Mouse (Mus musculus): ENCODE results near the gene Ap1m1. TPM values are rescaled to one million over a fixed set of nuclear protein-coding genes. Genes with fewer than 3 reads are reported as not detected.

Ap1m1 gene
- 248 and 252 TPM in 2 replicates for polyA plus RNA-seq (2015; fragmentation: Nextera tagmentation; extraction: Ambion mirVana)

DNA sequence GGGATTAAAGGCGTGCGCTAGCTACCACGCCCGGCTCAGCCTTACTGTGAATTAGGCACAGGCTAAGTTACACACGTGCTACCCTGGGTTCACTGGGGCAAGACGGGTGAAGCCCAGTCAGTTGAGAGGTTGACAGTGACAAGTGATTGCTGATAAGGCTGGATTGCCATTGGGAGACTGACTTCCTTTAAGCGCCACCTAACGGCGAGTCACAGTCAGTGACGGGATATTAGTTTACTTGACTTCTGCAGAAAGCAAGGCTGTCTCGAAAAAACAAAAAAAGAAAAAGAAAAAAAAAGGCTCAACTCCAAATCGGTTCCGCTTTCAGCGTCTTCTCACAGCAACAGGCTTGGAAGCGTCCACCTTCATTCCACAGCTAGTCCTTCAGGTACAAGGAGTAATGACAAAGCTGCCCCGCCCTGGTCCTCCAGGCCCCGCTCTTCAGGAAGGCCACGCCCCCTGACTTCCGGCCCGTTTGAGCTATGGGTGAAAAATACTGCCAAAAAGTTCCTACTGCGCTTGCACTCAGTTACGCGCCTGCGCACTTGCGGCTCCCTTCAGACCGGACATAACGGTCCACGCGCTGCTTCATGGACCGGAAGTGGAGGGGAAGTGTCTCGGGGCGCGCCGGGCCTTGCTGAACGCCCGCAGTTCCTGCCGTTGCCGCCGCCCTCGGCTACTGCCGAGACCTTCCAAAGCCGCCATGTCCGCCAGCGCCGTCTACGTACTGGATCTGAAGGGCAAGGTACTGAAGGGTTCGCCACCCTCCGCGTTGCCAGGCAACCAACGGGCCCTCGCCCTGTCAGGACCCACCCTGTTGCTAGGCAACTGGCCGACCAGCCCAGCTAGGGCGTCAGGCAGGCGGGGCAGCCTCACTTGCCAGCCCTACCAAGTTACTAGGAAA lies at the start of gene Ap1m1:
TSS of gene Ap1m1 (plus strand) at position 520 of the 904 bp plus-strand sequence.
- WGBS = under 1% methylated on average over 54 of the region's 54 CpGs
- ATAC-seq (replicated peaks) = peak; percentile 96
- peak within 1 kb of the TSS; percentile 87 for H3K9ac ChIP-seq (replicated peaks)

DNA sequence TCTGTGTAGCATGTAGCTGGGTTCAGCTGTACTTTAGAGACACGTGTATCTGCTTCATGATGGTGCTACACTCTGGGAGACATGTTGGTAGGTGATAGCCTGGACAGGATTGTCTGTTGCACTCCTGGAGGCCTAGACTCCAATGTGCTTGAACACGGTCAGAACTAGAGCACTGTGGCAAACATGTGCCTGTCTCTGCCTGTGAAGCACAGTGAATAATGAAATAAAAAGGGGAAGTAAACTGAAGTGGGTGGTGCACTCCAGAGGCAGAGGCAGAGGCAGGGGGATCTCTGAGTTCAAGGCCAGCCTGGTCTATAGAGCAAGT lies 49.6 kb upstream of the Ap1m1 start:
- no peak overlapping the region for H3K4me2 ChIP-seq (replicated peaks)

More for the DNA sequence above, at the start of gene Ap1m1:
- H3K4me1 ChIP-seq = peaks cover 24% of the 10 kb centered on the region
- no peaks in the 10 kb centered on the region for H3K27me3 ChIP-seq
- H3K27ac ChIP-seq (replicated peaks) = peak within 1 kb of the TSS; percentile 99
- H3K9me3 ChIP-seq = no peaks in the 10 kb centered on the region
- peak within 1 kb of the TSS; percentile 77 for H3K4me2 ChIP-seq (replicated peaks)
- no peaks in the 10 kb centered on the region for H3K36me3 ChIP-seq
- H3K4me3 ChIP-seq = peak within 1 kb of the TSS; percentile 96

DNA sequence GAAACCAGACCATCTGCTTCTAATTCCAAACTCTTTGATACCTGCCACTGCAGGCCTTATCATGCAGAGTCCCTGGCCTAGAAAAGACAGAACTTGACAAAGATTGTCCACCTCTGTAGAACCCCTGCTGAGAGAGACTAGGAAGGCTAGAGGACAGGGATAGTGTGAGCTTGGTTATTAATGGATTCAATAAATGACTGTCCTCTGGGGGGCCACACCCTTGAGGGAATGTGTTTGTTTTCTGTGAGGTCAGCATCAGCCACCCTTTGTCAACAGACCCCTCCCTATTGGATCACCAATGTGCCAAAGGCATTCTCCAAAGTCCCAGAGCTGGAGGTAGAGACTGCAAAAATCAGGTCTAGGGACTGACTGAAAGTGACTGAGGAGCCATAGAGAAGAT lies 47.8 kb upstream of the Ap1m1 start:
- Histone ChIP-seq H3K27ac (replicated peaks) (no peak overlapping the region), H3K9ac (replicated peaks) (no peak overlapping the region), H3K36me3 (no peaks in the 10 kb centered on the region), H3K4me2 (replicated peaks) (no peak overlapping the region), H3K4me1 (no peaks in the 10 kb centered on the region), H3K9me3 (no peaks in the 10 kb centered on the region), H3K4me3 (no peak overlapping the region), H3K27me3 (no peaks in the 10 kb centered on the region)
- ATAC-seq (replicated peaks) = no peak

More for the DNA sequence above, 49.6 kb upstream of the Ap1m1 start:
- Histone ChIP-seq H3K9me3 (no peaks in the 10 kb centered on the region), H3K36me3 (no peaks in the 10 kb centered on the region), H3K9ac (replicated peaks) (no peak overlapping the region), H3K4me1 (no peaks in the 10 kb centered on the region), H3K4me3 (no peak overlapping the region), H3K27me3 (no peaks in the 10 kb centered on the region), H3K27ac (replicated peaks) (no peak overlapping the region)
- no peak for ATAC-seq (replicated peaks)
- WGBS = 82% methylated on average over 2 of the region's 2 CpGs

DNA sequence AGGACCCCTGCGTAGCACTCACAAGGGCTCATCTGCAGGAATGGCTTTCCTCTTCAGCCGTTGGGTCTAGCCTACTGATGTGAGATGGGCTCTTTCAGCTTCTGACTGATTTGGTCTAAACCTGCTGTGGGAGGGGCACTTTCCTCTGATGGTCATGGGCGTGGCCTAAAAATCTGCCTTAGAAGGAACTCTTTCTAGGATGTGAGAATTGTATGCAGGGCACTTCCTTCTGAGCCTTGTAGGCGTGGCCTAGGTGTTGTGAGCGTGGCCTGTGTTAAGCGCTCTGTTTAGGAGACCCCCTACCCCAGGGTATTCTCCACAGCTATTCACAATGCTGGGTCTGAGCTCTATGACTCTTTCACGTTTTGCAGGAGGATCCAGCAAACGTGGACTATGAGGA lies 41.8 kb upstream of the Ap1m1 start:
- no peaks in the 10 kb centered on the region for H3K36me3 ChIP-seq
- no peaks in the 10 kb centered on the region for H3K27me3 ChIP-seq
- no peaks in the 10 kb centered on the region for H3K4me1 ChIP-seq
- peaks cover 12% of the 10 kb centered on the region; the same call in 1 of the 2 replicates for H3K9me3 ChIP-seq
- H3K9ac ChIP-seq (replicated peaks) = no peak overlapping the region
- no peak overlapping the region for H3K4me2 ChIP-seq (replicated peaks)
- WGBS = 66% methylated on average over 8 of the region's 8 CpGs
- no peak overlapping the region for H3K27ac ChIP-seq (replicated peaks)
- no peak overlapping the region for H3K4me3 ChIP-seq
- ATAC-seq (replicated peaks) = no peak

- no peak overlapping the region for H3K4me2 ChIP-seq (replicated peaks)
- no peaks in the 10 kb centered on the region for H3K27me3 ChIP-seq
- WGBS = 67% methylated on average over 1 of the region's 1 CpGs
- ATAC-seq (replicated peaks) = no peak
- H3K4me1 ChIP-seq = no peaks in the 10 kb centered on the region
- no peak overlapping the region for H3K27ac ChIP-seq (replicated peaks)
- no peak overlapping the region for H3K9ac ChIP-seq (replicated peaks)
- no peaks in the 10 kb centered on the region for H3K36me3 ChIP-seq
- no peak overlapping the region for H3K4me3 ChIP-seq
- H3K9me3 ChIP-seq = peaks cover 5% of the 10 kb centered on the region; the same call in 1 of the 2 replicates
These were observed 31.2 kb upstream of the Ap1m1 start for GRCm38 (mm10) chr8:72208582-72208981.

- no peak overlapping the region for H3K4me2 ChIP-seq (replicated peaks)
- ATAC-seq (replicated peaks) = no peak
- no peaks in the 10 kb centered on the region; the same call in 1 of the 2 replicates for H3K27me3 ChIP-seq
- H3K9me3 ChIP-seq = no peaks in the 10 kb centered on the region
- no peak overlapping the region for H3K4me3 ChIP-seq
- WGBS = 79% methylated on average over 4 of the region's 4 CpGs
- no peak overlapping the region for H3K9ac ChIP-seq (replicated peaks)
- H3K36me3 ChIP-seq = no peaks in the 10 kb centered on the region
- H3K27ac ChIP-seq (replicated peaks) = no peak overlapping the region
- no peaks in the 10 kb centered on the region for H3K4me1 ChIP-seq
These were observed 29.6 kb upstream of the Ap1m1 start for GRCm38 (mm10) chr8:72210222-72210621.

DNA sequence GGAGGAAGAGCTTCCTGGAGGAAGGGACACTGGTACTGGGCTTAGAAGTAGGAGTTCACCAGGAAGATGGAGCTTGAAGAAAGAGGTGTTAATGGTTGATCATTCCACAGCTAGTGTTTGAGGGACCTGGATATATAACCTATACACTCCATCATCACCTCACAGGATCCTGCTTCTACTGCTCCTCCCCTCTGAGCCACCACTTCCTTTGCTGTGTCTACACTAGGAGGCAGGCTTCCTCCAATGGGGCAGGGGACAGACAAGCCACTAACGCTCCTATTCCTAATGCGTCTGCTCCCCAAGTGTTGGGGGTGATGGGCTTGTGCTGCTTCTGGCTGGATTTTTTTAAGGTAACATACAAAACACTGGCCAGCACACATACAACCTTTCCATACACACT lies 29.1 kb upstream of the Ap1m1 start:
- Histone ChIP-seq H3K4me2 (replicated peaks) (no peak overlapping the region), H3K4me3 (no peak overlapping the region), H3K9ac (replicated peaks) (no peak overlapping the region), H3K27ac (replicated peaks) (no peak overlapping the region), H3K27me3 (no peaks in the 10 kb centered on the region; the same call in 1 of the 2 replicates), H3K9me3 (no peaks in the 10 kb centered on the region), H3K4me1 (no peaks in the 10 kb centered on the region), H3K36me3 (no peaks in the 10 kb centered on the region)
- 73% methylated on average over 2 of the region's 2 CpGs for WGBS
- ATAC-seq (replicated peaks) = no peak

DNA sequence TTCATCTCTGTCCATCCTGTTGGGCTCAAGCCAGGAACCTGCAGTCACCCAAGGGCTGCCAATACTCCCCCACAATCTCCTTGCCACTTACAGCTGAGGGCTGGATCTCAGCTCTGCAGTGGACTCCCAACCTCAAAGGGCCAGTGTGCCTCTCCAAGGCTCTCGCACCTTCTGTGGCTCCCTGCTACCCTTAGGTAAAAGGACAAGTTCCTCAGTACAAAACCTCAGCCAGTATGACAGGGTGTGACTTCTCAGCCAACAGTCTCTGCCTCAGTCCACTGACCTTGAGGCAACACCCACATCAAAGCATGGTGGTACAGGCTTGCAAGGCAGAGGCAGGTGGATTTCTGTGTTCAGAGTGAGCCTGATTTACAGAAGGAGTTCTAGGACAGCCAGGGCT lies 28.0 kb upstream of the Ap1m1 start:
- ATAC-seq (replicated peaks) = no peak
- no peak overlapping the region for H3K9ac ChIP-seq (replicated peaks)
- H3K9me3 ChIP-seq = no peaks in the 10 kb centered on the region
- no peak overlapping the region for H3K27ac ChIP-seq (replicated peaks)
- H3K4me2 ChIP-seq (replicated peaks) = no peak overlapping the region
- H3K36me3 ChIP-seq = no peaks in the 10 kb centered on the region
- H3K4me3 ChIP-seq = no peak overlapping the region
- H3K4me1 ChIP-seq = no peaks in the 10 kb centered on the region
- H3K27me3 ChIP-seq = no peaks in the 10 kb centered on the region; the same call in 1 of the 2 replicates
- WGBS = 75% methylated on average over 1 of the region's 1 CpGs

DNA sequence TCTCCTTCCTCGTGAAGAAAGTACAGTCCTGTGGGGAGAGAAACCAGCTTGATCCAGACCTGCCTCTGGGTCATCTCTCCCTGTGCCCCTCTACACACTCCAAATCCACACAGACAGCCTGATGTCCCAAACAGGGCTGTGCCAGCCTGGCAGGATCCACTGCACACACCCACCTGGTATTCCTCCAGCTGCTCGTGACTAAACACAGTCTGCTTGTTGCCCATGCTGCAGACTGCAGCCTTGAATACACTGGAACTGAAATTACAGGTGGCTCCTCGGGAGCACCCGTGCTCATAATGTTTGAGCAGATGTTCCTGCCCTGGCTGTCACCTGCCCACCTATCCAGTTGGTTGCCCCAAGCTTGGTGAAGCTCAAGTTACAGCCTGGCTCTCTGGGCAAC lies 27.1 kb upstream of the Ap1m1 start, which contains the start of gene Cib3:
TSS of gene Cib3 (minus strand) at position 87 of the 400 bp plus-strand sequence.
- Histone ChIP-seq H3K4me2 (replicated peaks) (no peak within 1 kb of the TSS), H3K27ac (replicated peaks) (no peak within 1 kb of the TSS), H3K27me3 (peaks cover under 1% of the 10 kb centered on the region; the same call in 1 of the 2 replicates), H3K9me3 (no peaks in the 10 kb centered on the region), H3K4me1 (no peaks in the 10 kb centered on the region), H3K36me3 (no peaks in the 10 kb centered on the region), H3K4me3 (no peak within 1 kb of the TSS), H3K9ac (replicated peaks) (no peak within 1 kb of the TSS)
- 63% methylated on average over 4 of the region's 4 CpGs for WGBS
- no peak for ATAC-seq (replicated peaks)

GRCm38 (mm10) chr8:72213536-72213935 lies 26.3 kb upstream of the Ap1m1 start, which contains the start of gene Gm11034:
Gene Gm11034 (minus strand): TSS chr8:72213636.
- H3K4me2 ChIP-seq (replicated peaks) = no peak within 1 kb of the TSS
- H3K4me1 ChIP-seq = no peaks in the 10 kb centered on the region
- no peak within 1 kb of the TSS for H3K4me3 ChIP-seq
- H3K9me3 ChIP-seq = no peaks in the 10 kb centered on the region
- no peak within 1 kb of the TSS for H3K27ac ChIP-seq (replicated peaks)
- no peak for ATAC-seq (replicated peaks)
- H3K9ac ChIP-seq (replicated peaks) = no peak within 1 kb of the TSS
- peaks cover 8% of the 10 kb centered on the region; the same call in 1 of the 2 replicates for H3K27me3 ChIP-seq
- 81% methylated on average over 4 of the region's 4 CpGs for WGBS
- H3K36me3 ChIP-seq = no peaks in the 10 kb centered on the region

DNA sequence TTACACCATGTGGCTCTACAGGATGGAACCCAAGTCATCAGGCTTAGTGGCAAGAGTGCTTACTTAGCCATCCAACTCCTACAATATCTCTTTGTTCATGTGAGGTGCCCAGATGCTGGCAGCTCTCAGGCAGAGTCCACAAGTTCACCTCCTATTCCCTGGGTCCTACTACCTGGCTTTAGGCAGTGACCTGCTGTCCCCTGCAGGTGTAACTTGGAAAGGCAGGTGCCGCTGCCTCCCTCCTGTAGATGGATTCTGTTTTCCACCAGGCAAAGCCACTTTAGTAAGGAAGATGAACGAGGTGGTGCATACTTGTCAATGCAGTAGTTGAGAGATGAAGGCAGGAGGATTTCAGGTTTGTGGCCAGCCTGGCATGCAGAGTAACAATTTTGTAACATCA lies 24.8 kb upstream of the Ap1m1 start:
- H3K27ac ChIP-seq (replicated peaks) = no peak overlapping the region
- H3K4me2 ChIP-seq (replicated peaks) = no peak overlapping the region
- ATAC-seq (replicated peaks) = no peak
- H3K27me3 ChIP-seq = peaks cover 8% of the 10 kb centered on the region; the same call in 1 of the 2 replicates
- no peak overlapping the region for H3K9ac ChIP-seq (replicated peaks)
- H3K4me1 ChIP-seq = 0 out of 2 replicates have a peak, but pooled peaks cover under 1% of the 10 kb centered on the region
- no peaks in the 10 kb centered on the region for H3K9me3 ChIP-seq
- 25% methylated on average over 2 of the region's 2 CpGs for WGBS
- no peak overlapping the region for H3K4me3 ChIP-seq
- H3K36me3 ChIP-seq = no peaks in the 10 kb centered on the region

DNA sequence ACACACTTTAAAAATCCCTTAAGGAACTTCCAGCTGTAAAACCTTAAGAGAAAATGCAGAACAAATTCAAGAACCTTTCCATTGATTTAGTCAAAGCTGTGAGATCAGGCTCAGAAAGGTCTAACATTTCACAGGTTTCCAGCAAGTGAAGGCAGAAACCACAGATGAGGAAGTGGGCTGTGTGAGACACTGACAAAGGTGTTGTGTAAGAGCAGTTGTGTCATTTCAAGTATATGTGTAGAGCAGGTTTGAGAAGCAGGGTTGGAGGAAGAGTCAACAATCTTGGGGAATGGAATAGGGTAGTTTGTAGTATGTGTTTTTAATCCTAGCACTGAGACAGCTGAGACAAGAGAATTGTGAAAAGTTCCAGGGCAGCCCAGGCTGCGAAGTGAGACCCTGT lies 23.9 kb upstream of the Ap1m1 start:
- ATAC-seq (replicated peaks) = no peak
- no peak overlapping the region for H3K4me2 ChIP-seq (replicated peaks)
- peaks cover 8% of the 10 kb centered on the region; the same call in 1 of the 2 replicates for H3K27me3 ChIP-seq
- no peaks in the 10 kb centered on the region for H3K9me3 ChIP-seq
- no peak overlapping the region for H3K9ac ChIP-seq (replicated peaks)
- no peak overlapping the region for H3K4me3 ChIP-seq
- 41% methylated on average over 1 of the region's 1 CpGs for WGBS
- H3K4me1 ChIP-seq = peaks cover 8% of the 10 kb centered on the region
- no peak overlapping the region for H3K27ac ChIP-seq (replicated peaks)
- H3K36me3 ChIP-seq = no peaks in the 10 kb centered on the region

Data from forebrain, embryonic 15.5 days (tissue).